Mouse (Mus musculus): ENCODE results near the gene Zfp799.

Gene Zfp799

DNA sequence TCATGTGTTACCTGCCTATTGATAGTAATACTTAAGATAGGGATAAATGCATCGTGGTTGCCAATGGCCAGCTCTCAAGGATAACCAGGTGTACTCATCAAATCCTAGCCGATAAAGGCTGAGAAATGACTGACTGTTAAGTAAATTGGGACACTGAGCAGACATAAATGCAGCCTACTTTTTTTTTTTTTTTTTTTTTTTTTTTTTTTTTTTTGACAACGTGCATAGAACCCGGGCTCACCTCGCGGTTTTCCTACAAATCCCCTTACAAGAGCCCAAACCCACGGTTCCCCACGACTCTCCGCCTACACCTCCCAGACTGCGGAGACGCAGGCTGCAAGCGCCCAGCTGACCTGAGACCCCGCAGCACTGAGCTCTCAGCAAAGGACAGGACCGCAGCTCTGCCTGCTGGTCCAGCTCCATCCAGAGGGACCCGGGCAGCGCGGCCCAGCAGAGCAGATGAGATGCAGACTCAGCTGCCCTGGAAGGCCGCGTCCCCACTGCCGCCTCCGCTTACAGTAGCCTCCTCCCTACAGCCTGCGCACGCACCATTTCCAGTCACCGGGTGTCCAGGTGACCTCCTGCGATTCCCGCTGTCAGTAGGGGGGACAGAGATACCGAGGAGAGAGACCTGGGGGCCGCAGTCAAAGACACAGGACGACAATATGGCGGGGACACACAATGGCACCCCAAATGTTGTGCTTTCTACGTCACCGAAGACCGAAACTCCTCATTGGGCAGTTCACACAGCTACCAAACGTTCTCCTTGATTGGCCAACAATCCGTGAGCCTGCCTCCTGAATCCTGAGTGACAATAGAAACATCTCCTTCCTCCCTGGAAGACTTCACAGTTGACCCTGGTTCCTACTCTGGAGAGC, at the start of gene Zfp799:
TSS of gene Zfp799 (minus strand) at position 722 of the 878 bp plus-strand sequence.
- TF ChIP-seq GATA4 (IDR thresholded peaks at IDR 0.05; ENCODE audit: insufficient replicate concordance, low read length): no peak

DNA sequence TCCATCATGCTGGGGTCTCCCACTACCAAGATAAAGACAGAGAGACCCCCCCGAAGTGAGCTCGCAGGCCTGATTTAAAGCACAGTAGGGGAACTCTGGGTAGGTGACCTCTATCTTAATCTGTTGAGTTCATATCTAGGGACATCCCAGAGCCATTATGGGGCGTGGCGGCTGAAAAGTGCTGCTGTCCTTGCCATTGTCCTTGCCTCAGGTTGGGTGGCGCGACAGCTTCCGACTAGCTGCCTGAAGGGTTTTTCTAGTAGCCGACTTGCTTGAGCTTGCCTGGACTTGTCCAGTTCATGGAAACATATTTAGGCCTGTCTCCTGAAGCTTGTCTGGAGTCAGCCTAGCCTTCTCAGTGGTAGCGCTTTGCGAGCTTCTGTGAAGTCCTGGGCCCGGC, 48.7 kb upstream of the Zfp799 start:
- no peak for TF ChIP-seq GATA4 (IDR thresholded peaks at IDR 0.05; ENCODE audit: insufficient replicate concordance, low read length)

- no peak for TF ChIP-seq GATA4 (IDR thresholded peaks at IDR 0.05; ENCODE audit: insufficient replicate concordance, low read length)
These were observed 47.6 kb upstream of the Zfp799 start for GRCm38 (mm10) chr17:32877471-32878171.

- no peak for TF ChIP-seq GATA4 (IDR thresholded peaks at IDR 0.05; ENCODE audit: insufficient replicate concordance, low read length)
These were observed 42.6 kb upstream of the Zfp799 start for GRCm38 (mm10) chr17:32872696-32873095.

- no peak for TF ChIP-seq GATA4 (IDR thresholded peaks at IDR 0.05; ENCODE audit: insufficient replicate concordance, low read length)
These were observed 42.0 kb upstream of the Zfp799 start for GRCm38 (mm10) chr17:32872091-32872490.

GRCm38 (mm10) chr17:32871483-32871882, 41.4 kb upstream of the Zfp799 start:
- TF ChIP-seq GATA4 (IDR thresholded peaks at IDR 0.05; ENCODE audit: insufficient replicate concordance, low read length): no peak

DNA sequence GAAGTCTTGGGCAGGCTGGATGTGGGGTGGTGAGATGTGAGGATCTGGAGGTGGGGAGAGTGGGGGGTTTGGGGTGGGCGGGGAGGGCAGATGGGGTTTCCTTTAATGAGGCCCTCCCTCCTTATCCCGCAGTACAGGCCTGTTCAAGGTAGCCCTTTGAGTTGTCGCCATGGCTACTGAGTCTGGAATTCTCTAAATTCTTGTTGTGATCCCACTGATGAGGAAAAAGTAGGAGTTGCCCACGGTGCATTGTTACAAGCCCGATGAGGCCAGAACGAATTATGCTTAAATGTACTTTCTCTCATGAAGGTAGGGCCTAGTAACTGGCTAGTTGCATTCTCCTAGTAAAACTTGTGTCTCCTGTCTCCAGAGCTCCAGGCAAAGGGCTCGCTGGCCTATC, 21.5 kb upstream of the Zfp799 start:
- TF ChIP-seq GATA4 (IDR thresholded peaks at IDR 0.05; ENCODE audit: insufficient replicate concordance, low read length): no peak

DNA sequence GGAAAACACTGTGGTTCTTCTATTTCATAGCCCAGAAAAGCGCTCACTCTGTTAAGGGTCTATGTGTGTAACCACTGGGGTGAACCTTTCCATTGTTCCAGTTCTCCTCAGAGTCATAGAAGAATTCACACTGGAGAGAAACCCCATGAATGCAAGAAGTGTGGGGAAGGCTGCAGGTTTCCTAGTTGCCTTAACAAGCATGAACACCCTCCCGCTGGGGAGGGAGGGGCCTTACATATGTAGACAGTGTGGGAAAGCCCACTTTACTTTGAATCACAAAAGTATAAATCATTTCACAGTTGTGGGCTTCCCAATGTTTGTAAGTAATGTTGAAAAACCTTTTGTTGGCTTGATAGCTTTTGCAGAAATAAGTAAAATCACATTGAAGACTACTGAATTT, 11.3 kb upstream of the Zfp799 start:
- no peak for TF ChIP-seq GATA4 (IDR thresholded peaks at IDR 0.05; ENCODE audit: insufficient replicate concordance, low read length)

DNA sequence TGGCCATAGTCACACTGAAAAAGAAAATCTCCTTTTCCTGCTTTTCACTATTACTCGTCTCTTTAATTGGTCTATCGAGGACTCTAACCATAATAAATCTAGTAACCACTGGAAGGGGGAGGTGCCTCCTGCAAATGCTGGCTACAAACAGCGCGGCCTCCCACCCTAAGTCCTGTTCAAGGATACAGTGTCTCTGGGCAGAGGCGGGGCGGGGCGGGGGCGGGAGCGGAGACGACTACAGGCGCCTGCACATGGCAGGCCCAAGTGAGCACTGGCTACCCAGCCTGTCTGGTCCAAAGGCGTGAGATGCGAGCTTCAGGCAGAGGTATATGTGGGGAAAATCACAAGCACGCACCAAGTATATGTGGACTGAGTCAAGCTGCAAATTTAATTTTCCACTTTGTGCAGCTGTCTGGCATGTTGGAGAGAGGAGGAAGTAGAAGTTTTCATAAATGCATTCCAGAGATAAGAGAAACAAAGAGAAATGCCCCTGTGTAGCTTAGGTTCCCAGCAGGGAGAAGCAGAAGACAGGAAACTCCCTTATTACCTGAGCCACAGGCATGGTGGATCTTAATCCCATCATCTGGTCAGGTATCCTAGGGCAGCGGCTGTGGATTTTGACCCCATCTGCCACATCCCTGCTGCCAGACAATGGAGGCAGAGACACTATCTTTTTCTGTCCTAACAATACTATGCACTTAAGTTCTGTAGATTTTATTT, 9.2 kb upstream of the Zfp799 start:
- TF ChIP-seq GATA4 (IDR thresholded peaks at IDR 0.05; ENCODE audit: insufficient replicate concordance, low read length): no peak

DNA sequence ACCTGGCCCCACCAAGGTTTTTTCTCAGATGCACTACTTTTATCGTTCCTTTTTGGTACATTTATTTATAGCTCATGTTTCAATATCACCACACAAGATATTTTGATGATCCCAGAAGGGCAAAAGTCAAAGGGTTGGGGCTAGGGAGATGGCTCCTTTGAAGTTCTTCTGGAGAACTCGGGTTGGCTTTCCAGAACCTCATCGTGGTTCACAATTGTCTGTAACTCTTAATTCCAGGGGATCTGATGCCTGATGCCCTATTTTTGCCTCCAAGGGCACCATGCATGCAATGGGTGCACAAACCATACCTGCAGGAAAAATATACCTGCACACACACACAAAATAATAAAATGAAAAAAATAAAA, 339 bp upstream of the Zfp799 start:
- TF ChIP-seq GATA4 (IDR thresholded peaks at IDR 0.05; ENCODE audit: insufficient replicate concordance, low read length): no peak

GRCm38 (mm10) chr17:32816074-32816784, 13.8 kb downstream of the Zfp799 start:
- TF ChIP-seq GATA4 (IDR thresholded peaks at IDR 0.05; ENCODE audit: insufficient replicate concordance, low read length): no peak

- TF ChIP-seq GATA4 (IDR thresholded peaks at IDR 0.05; ENCODE audit: insufficient replicate concordance, low read length): no peak
These were observed 15.9 kb downstream of the Zfp799 start for GRCm38 (mm10) chr17:32814136-32814535.

DNA sequence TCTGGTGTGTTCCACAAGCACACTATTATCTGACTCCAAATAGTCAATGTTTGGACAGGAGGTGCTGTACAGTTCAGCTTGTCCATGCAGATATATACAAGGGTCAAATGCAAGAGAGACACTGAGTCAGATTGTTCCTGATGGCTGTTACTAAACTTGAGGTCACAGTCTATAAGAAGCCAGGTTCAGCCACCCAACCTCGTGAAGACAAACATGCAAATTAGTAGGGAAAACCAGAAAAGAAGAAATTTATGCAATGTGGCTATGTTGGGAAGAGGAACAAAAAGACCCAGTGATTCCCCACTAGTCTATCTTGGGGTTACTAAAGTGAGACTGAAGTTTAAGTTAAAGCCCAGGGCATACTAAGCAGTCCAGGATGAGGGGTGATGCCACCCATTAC, 19.4 kb downstream of the Zfp799 start:
- TF ChIP-seq GATA4 (IDR thresholded peaks at IDR 0.05; ENCODE audit: insufficient replicate concordance, low read length): no peak

GRCm38 (mm10) chr17:32809544-32810374, 20.3 kb downstream of the Zfp799 start, which contains the start of gene Zfp811:
TSS of gene Zfp811 (minus strand) at chr17:32809931.
- TF ChIP-seq GATA4 (IDR thresholded peaks at IDR 0.05; ENCODE audit: insufficient replicate concordance, low read length): no peak

All from liver, adult (tissue).